Mouse (Mus musculus): ENCODE data around the gene Hmgcl. TPM values are rescaled to one million over a fixed set of nuclear protein-coding genes. Genes with fewer than 3 reads are reported as not detected.

Hmgcl gene
- polyA plus RNA-seq, 1 experiment from 2014 or later = 60.3 TPM

Other genes with a start within 250 kb of the Hmgcl start
- not detected in 2 replicates for gene Il22ra1, start 218.3 kb upstream of the Hmgcl start, polyA plus RNA-seq (2016; fragmentation: Nextera tagmentation; extraction: Ambion mirVana)
- not detected in 2 replicates for gene Myom3, start 186.7 kb upstream of the Hmgcl start, polyA plus RNA-seq (2016; fragmentation: Nextera tagmentation; extraction: Ambion mirVana)
- gene Srsf10, start 90.7 kb upstream of the Hmgcl start, polyA plus RNA-seq (2016; fragmentation: Nextera tagmentation; extraction: Ambion mirVana) = 283 and 352 TPM in 2 replicates
- gene Pnrc2, start 72.6 kb upstream of the Hmgcl start, polyA plus RNA-seq (2016; fragmentation: Nextera tagmentation; extraction: Ambion mirVana) = 171 and 204 TPM in 2 replicates
- gene Cnr2, start 51.1 kb upstream of the Hmgcl start, polyA plus RNA-seq (2016; fragmentation: Nextera tagmentation; extraction: Ambion mirVana) = 0.21 and 0.66 TPM in 2 replicates
- 54.3 and 59.5 TPM in 2 replicates for gene Fuca1, start 25.7 kb upstream of the Hmgcl start, polyA plus RNA-seq (2016; fragmentation: Nextera tagmentation; extraction: Ambion mirVana)
- gene Gale, start 17.3 kb downstream of the Hmgcl start, polyA plus RNA-seq (2016; fragmentation: Nextera tagmentation; extraction: Ambion mirVana) = 48.5 and 49.7 TPM in 2 replicates
- 213 and 223 TPM in 2 replicates for gene Lypla2, start 26.2 kb downstream of the Hmgcl start, polyA plus RNA-seq (2016; fragmentation: Nextera tagmentation; extraction: Ambion mirVana)
- 60.7 and 61.2 TPM in 2 replicates for gene Pithd1, start 40.8 kb downstream of the Hmgcl start, polyA plus RNA-seq (2016; fragmentation: Nextera tagmentation; extraction: Ambion mirVana)
- gene Eloa, start 75.3 kb downstream of the Hmgcl start, polyA plus RNA-seq (2016; fragmentation: Nextera tagmentation; extraction: Ambion mirVana) = 31.0 and 33.0 TPM in 2 replicates
- gene Rpl11, start 107.0 kb downstream of the Hmgcl start, polyA plus RNA-seq (2016; fragmentation: Nextera tagmentation; extraction: Ambion mirVana) = 388 and 497 TPM in 2 replicates
- gene Id3, start 197.0 kb downstream of the Hmgcl start, polyA plus RNA-seq (2016; fragmentation: Nextera tagmentation; extraction: Ambion mirVana) = 576 and 684 TPM in 2 replicates
- gene E2f2, start 225.9 kb downstream of the Hmgcl start, polyA plus RNA-seq (2016; fragmentation: Nextera tagmentation; extraction: Ambion mirVana) = 9.0 and 9.4 TPM in 2 replicates